7 mouse cellular contexts compared by ENCODE assay signal in the genomic region with DNA sequence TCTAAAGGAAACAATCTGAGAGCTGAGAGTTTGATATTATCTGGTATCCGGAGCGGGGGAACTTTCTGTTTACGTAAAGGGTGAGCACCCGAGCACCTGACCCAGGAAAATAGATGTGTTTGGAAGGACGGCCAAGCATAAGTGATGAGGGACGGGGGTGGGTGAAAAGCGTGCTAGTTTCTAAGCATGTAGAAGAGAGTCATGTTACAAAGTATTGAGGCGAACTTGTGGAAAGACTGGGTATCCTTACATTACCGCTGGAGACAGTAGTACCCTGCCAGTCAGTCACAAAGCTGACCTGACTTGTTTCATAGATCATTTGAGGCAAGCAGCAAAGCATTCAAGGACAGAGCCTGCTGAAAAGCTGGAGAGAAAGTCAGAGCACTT. TPM values are rescaled to one million over a fixed set of nuclear protein-coding genes. Genes with fewer than 3 reads are reported as not detected.
DNase-seq lines count a peak whose midpoint lies in the region; ATAC-seq and TF ChIP-seq lines count a peak whose summit lies in the region.

No protein-coding gene starts in this region.

- peak overlapping the region; percentile 98 for H3K9ac ChIP-seq in neural tube, embryonic 11.5 days (ENCODE audit: low read length)
- peak overlapping the region; percentile 98 for H3K9ac ChIP-seq in limb, embryonic 14.5 days (ENCODE audit: low read depth, low read length, severe bottlenecking)
- peak overlapping the region; percentile 99 for H3K9ac ChIP-seq in stomach, embryonic 16.5 days (ENCODE audit: low read length)

- DNase-seq in neural tube, embryonic 11.5 days (ENCODE audit: low spot score): no peak
- DNase-seq in neural tube, embryonic 10.5 days (ENCODE audit: extremely low spot score, low spot score): no peak
- no peak for DNase-seq in limb, embryonic 14.5 days (ENCODE audit: low spot score)
- no peak for DNase-seq in spleen, postnatal 14 days (ENCODE audit: low spot score in 2 of 2)
- DNase-seq in layer of hippocampus, adult 9-11 months: no peak

- TF ChIP-seq POLR2A in embryonic fibroblast, embryonic 13.5 days (IDR thresholded peaks at IDR 0.05; ENCODE audit: low read depth, low read length): no peak
- TF ChIP-seq POLR2A in limb, embryonic 14.5 days (IDR thresholded peaks at IDR 0.05; ENCODE audit: borderline replicate concordance, extremely low read depth, insufficient read depth, insufficient read length): no peak

- peak overlapping the region; percentile 92 for H3K4me3 ChIP-seq in neural tube, embryonic 11.5 days (ENCODE audit: low read depth, low read length)
- H3K4me3 ChIP-seq in embryonic fibroblast, embryonic 13.5 days (ENCODE audit: insufficient read depth, low read length): peak overlapping the region; percentile 92
- H3K4me3 ChIP-seq in limb, embryonic 14.5 days (replicated peaks; ENCODE audit: low read length): peak overlapping the region; percentile 95
- peak overlapping the region; percentile 95 for H3K4me3 ChIP-seq in stomach, embryonic 16.5 days (replicated peaks; ENCODE audit: low read length)

- WGBS in neural tube, embryonic 11.5 days: under 1% methylated on average over 9 of the region's 9 CpGs
- WGBS in limb, embryonic 14.5 days: under 1% methylated on average over 9 of the region's 9 CpGs
- 0% methylated on average over 9 of the region's 9 CpGs for WGBS in stomach, embryonic 16.5 days

- H3K27me3 ChIP-seq in neural tube, embryonic 11.5 days (ENCODE audit: control insufficient read depth, insufficient read depth, low read length): no peaks in the 10 kb centered on the region
- no peaks in the 10 kb centered on the region for H3K27me3 ChIP-seq in limb, embryonic 14.5 days (ENCODE audit: control insufficient read depth, insufficient read depth, low read length)
- no peaks in the 10 kb centered on the region for H3K27me3 ChIP-seq in stomach, embryonic 16.5 days (ENCODE audit: control insufficient read depth, insufficient read depth, low read length)

- TF ChIP-seq CTCF in embryonic fibroblast, embryonic 13.5 days (IDR thresholded peaks at IDR 0.05; ENCODE audit: borderline replicate concordance, insufficient read depth, low read length): no peak

- H3K9me3 ChIP-seq in neural tube, embryonic 11.5 days (ENCODE audit: control insufficient read depth, low read length): no peaks in the 10 kb centered on the region
- no peaks in the 10 kb centered on the region for H3K9me3 ChIP-seq in limb, embryonic 14.5 days (ENCODE audit: control insufficient read depth, low read length)
- no peaks in the 10 kb centered on the region for H3K9me3 ChIP-seq in stomach, embryonic 16.5 days (replicated peaks; ENCODE audit: control insufficient read depth, low read length)

- peak overlapping the region; percentile 98; the same call in 1 of the 2 replicates for H3K27ac ChIP-seq in neural tube, embryonic 11.5 days (ENCODE audit: low read depth, low read length)
- peak overlapping the region; percentile 94 for H3K27ac ChIP-seq in embryonic fibroblast, embryonic 13.5 days (ENCODE audit: insufficient read depth, low read length)
- H3K27ac ChIP-seq in limb, embryonic 14.5 days (replicated peaks; ENCODE audit: low read depth, low read length): peak overlapping the region; percentile 96
- peak overlapping the region; percentile 93 for H3K27ac ChIP-seq in stomach, embryonic 16.5 days (ENCODE audit: low read length)

- peak overlapping the region; percentile 85 for H3K4me2 ChIP-seq in neural tube, embryonic 11.5 days (ENCODE audit: low read depth)
- H3K4me2 ChIP-seq in limb, embryonic 14.5 days (replicated peaks; ENCODE audit: low read depth, low read length, severe bottlenecking): peak overlapping the region; percentile 67
- peak overlapping the region; percentile 63 for H3K4me2 ChIP-seq in stomach, embryonic 16.5 days (ENCODE audit: low read depth, low read length)

- no peak for ATAC-seq in neural tube, embryonic 11.5 days (ENCODE audit: insufficient read depth, low FRiP score, low TSS enrichment)
- 0 out of 2 replicates have a peak, but pooled peaks have one; percentile 1 for ATAC-seq in limb, embryonic 14.5 days (ENCODE audit: low FRiP score, low read depth)
- no peak for ATAC-seq in stomach, embryonic 16.5 days (ENCODE audit: insufficient read depth, low FRiP score)

- peaks cover 6% of the 10 kb centered on the region for H3K4me1 ChIP-seq in neural tube, embryonic 11.5 days (ENCODE audit: control insufficient read depth, insufficient read depth, low read length)
- peaks cover 12% of the 10 kb centered on the region for H3K4me1 ChIP-seq in embryonic fibroblast, embryonic 13.5 days (ENCODE audit: control insufficient read depth, insufficient read depth, low read length)
- H3K4me1 ChIP-seq in limb, embryonic 14.5 days (ENCODE audit: control insufficient read depth, insufficient read depth, low read length): peaks cover 14% of the 10 kb centered on the region
- peaks cover 6% of the 10 kb centered on the region for H3K4me1 ChIP-seq in stomach, embryonic 16.5 days (ENCODE audit: control insufficient read depth, insufficient read depth, low read length)

- no peaks in the 10 kb centered on the region for H3K36me3 ChIP-seq in neural tube, embryonic 11.5 days (ENCODE audit: control insufficient read depth, insufficient read depth, low read length)
- H3K36me3 ChIP-seq in limb, embryonic 14.5 days (ENCODE audit: control insufficient read depth, insufficient read depth, low read length): peaks cover 5% of the 10 kb centered on the region; the same call in 1 of the 2 replicates
- no peaks in the 10 kb centered on the region for H3K36me3 ChIP-seq in stomach, embryonic 16.5 days (ENCODE audit: control insufficient read depth, insufficient read depth, low read length)

RNA-seq across cellular contexts. Expression of gene Cep63, which starts 0.5 kb away (rescaled TPM):
- 49.6 and 54.2 TPM in 2 replicates for polyA plus RNA-seq in neural tube, embryonic 11.5 days (2014; fragmentation: Nextera tagmentation; extraction: Ambion mirVana)
- polyA plus RNA-seq in embryonic fibroblast, embryonic 13.5 days (2011; ENCODE audit: insufficient read length, low read depth, missing spikeins): 22.8 and 27.0 TPM in 2 replicates
- 15.2 and 28.1 TPM in 2 replicates for polyA plus RNA-seq in limb, embryonic 14.5 days (2012; rRNA removed)
- 44.1 and 45.3 TPM in 2 replicates for polyA plus RNA-seq in limb, embryonic 14.5 days (2014; fragmentation: Nextera tagmentation; extraction: Ambion mirVana)
- polyA plus RNA-seq in stomach, embryonic 16.5 days (2015; fragmentation: Nextera tagmentation; extraction: Ambion mirVana): 41.9 and 44.9 TPM in 2 replicates

RNA-seq across cellular contexts. Expression of gene Anapc13, which starts 0.7 kb away (rescaled TPM):
- 154 and 156 TPM in 2 replicates for polyA plus RNA-seq in neural tube, embryonic 11.5 days (2014; fragmentation: Nextera tagmentation; extraction: Ambion mirVana)
- 44.9 and 51.4 TPM in 2 replicates for polyA plus RNA-seq in embryonic fibroblast, embryonic 13.5 days (2011; ENCODE audit: insufficient read length, low read depth, missing spikeins)
- polyA plus RNA-seq in limb, embryonic 14.5 days (2012; rRNA removed): 88.7 and 191 TPM in 2 replicates
- polyA plus RNA-seq in limb, embryonic 14.5 days (2014; fragmentation: Nextera tagmentation; extraction: Ambion mirVana): 169 and 177 TPM in 2 replicates
- polyA plus RNA-seq in stomach, embryonic 16.5 days (2015; fragmentation: Nextera tagmentation; extraction: Ambion mirVana): 161 and 206 TPM in 2 replicates
